In the genomic region with DNA sequence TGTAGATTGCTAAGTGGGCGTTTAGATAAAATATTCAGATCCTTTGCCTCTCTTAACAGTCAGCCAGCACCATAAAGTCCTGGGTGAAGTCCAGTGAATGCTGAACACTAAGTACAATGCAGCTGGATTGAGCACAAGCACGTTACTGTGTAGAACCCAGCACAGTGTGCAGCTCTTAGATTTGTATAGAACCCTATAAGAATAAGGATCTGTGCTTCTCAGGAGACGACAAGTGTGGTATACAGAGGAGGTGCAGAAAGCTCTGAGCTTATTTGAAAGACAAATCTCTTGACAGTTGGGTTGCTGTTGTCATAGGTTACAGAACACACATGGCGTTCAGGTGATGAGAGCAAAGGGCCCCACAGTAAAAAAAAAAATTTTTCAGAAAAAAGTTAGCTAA, we compare ENCODE assay signal across 8 mouse cellular contexts. TPM values are rescaled to one million over a fixed set of nuclear protein-coding genes. Genes with fewer than 3 reads are reported as not detected.
DNase-seq lines count a peak whose midpoint lies in the region; ATAC-seq and TF ChIP-seq lines count a peak whose summit lies in the region.

No protein-coding gene starts in this region.

- no peaks in the 10 kb centered on the region for H3K27me3 ChIP-seq in heart, embryonic 15.5 days
- no peaks in the 10 kb centered on the region for H3K27me3 ChIP-seq in MEL (ENCODE audit: control insufficient read depth in 1 of 2, insufficient read depth in 2 of 2, low read length in 2 of 2)
- H3K27me3 ChIP-seq in heart, embryonic 16.5 days (ENCODE audit: control insufficient read depth, insufficient read depth, low read length), result no peaks in the 10 kb centered on the region
- peaks cover 8% of the 10 kb centered on the region for H3K27me3 ChIP-seq in liver, embryonic 16.5 days (ENCODE audit: control insufficient read depth, insufficient read depth, low read depth, low read length)

- peak overlapping the region; percentile 93 for H3K4me2 ChIP-seq in heart, embryonic 15.5 days
- H3K4me2 ChIP-seq in heart, embryonic 16.5 days (ENCODE audit: low read depth, low read length), result peak overlapping the region; percentile 89
- peak overlapping the region; percentile 95; the same call in 1 of the 2 replicates for H3K4me2 ChIP-seq in liver, embryonic 16.5 days (ENCODE audit: low read depth, low read length)

- TF ChIP-seq EP300 in MEL (IDR thresholded peaks at IDR 0.05; ENCODE audit: low read depth in 1 of 2, low read length in 2 of 2), result no peak

- WGBS in heart, embryonic 15.5 days, result 54% methylated on average over 4 of the region's 4 CpGs
- WGBS in heart, embryonic 16.5 days, result 58% methylated on average over 4 of the region's 4 CpGs
- 52% methylated on average over 4 of the region's 4 CpGs for WGBS in liver, embryonic 16.5 days (ENCODE audit: insufficient replicate concordance)

- no peaks in the 10 kb centered on the region for H3K36me3 ChIP-seq in heart, embryonic 15.5 days
- H3K36me3 ChIP-seq in MEL (ENCODE audit: control insufficient read depth in 1 of 2, insufficient read depth in 2 of 2, low read length in 2 of 2), result peaks cover 0 to 37% of the 10 kb centered on the region in 2 experiments; a peak in 2 of 4 replicates
- H3K36me3 ChIP-seq in heart, embryonic 16.5 days (ENCODE audit: control insufficient read depth, insufficient read depth), result no peaks in the 10 kb centered on the region
- H3K36me3 ChIP-seq in liver, embryonic 16.5 days (ENCODE audit: control insufficient read depth, insufficient read depth), result no peaks in the 10 kb centered on the region

- no peak for TF ChIP-seq RAD21 in MEL (IDR thresholded peaks at IDR 0.05; ENCODE audit: low read depth, low read length)

- no peak overlapping the region for H3K9ac ChIP-seq in heart, embryonic 15.5 days
- peak overlapping the region; percentile 75 for H3K9ac ChIP-seq in MEL (ENCODE audit: control insufficient read depth, low read depth, low read length, poor library complexity, severe bottlenecking)
- H3K9ac ChIP-seq in heart, embryonic 16.5 days (ENCODE audit: low read length), result peak overlapping the region; percentile 97
- no peak overlapping the region for H3K9ac ChIP-seq in liver, embryonic 16.5 days (ENCODE audit: low read depth, low read length)

- intact Hi-C loops in heart, postnatal 25 days (cut with DNase I), result loop anchor here (2.0 to 10.0 kb wide), 4 partner anchors 59 to 363 kb away; a partner anchor contains a TSS
- intact Hi-C loops in left cerebral cortex, postnatal 10 days (cut with DNase I), result loop anchor here (5.0 kb wide), 2 partner anchors 44 to 139 kb away; a partner anchor contains a TSS

- no peak for TF ChIP-seq CTCF in MEL (IDR thresholded peaks at IDR 0.05 in 2 of 3, conservative IDR thresholded peaks at IDR 0.05 in 1 of 3; ENCODE audit: control insufficient read depth in 1 of 3, insufficient read depth in 1 of 3, low read depth in 2 of 3, low read length in 3 of 3, poor library complexity in 1 of 3, severe bottlenecking in 1 of 3)

- H3K27ac ChIP-seq in heart, embryonic 15.5 days, result no peak overlapping the region
- no peak overlapping the region for H3K27ac ChIP-seq in MEL (ENCODE audit: control insufficient read depth, low read depth, low read length)
- no peak overlapping the region for H3K27ac ChIP-seq in heart, embryonic 16.5 days (ENCODE audit: low read length)
- H3K27ac ChIP-seq in liver, embryonic 16.5 days (ENCODE audit: low read length), result no peak overlapping the region

- TF ChIP-seq POLR2A in MEL (IDR thresholded peaks at IDR 0.05; ENCODE audit: control insufficient read depth in 1 of 2, insufficient read depth in 1 of 2, low read depth in 1 of 2, low read length in 2 of 2, poor library complexity in 1 of 2), result no peak

- no peaks in the 10 kb centered on the region for H3K9me3 ChIP-seq in heart, embryonic 15.5 days (replicated peaks)
- no peaks in the 10 kb centered on the region for H3K9me3 ChIP-seq in MEL (replicated peaks; ENCODE audit: insufficient read depth, low read length)
- no peaks in the 10 kb centered on the region for H3K9me3 ChIP-seq in heart, embryonic 16.5 days (replicated peaks; ENCODE audit: control insufficient read depth, low read length)
- no peaks in the 10 kb centered on the region for H3K9me3 ChIP-seq in liver, embryonic 16.5 days (replicated peaks; ENCODE audit: control insufficient read depth, low read length)

- H3K79me2 ChIP-seq in MEL (ENCODE audit: control insufficient read depth, insufficient read depth, low read length, poor library complexity), result peaks cover 31% of the 10 kb centered on the region

- DNase-seq in heart, postnatal 25 days (ENCODE audit: low spot score), result no peak
- no peak for DNase-seq in MEL (ENCODE audit: low read depth, low spot score)
- no peak for DNase-seq in spleen, postnatal 36 days (ENCODE audit: low spot score in 2 of 2)
- no peak for DNase-seq in yolk sac, embryonic 10.5 days (ENCODE audit: low spot score)
- DNase-seq in left cerebral cortex, postnatal 10 days (ENCODE audit: extremely low spot score in 1 of 2, low spot score in 2 of 2), result no peak

- peaks cover 14% of the 10 kb centered on the region for H3K4me1 ChIP-seq in heart, embryonic 15.5 days (replicated peaks)
- H3K4me1 ChIP-seq in MEL (ENCODE audit: control insufficient read depth in 1 of 2, insufficient read depth in 2 of 2, low read length in 2 of 2), result peaks cover 25 to 29% of the 10 kb centered on the region in 2 experiments
- peaks cover 6% of the 10 kb centered on the region for H3K4me1 ChIP-seq in heart, embryonic 16.5 days (ENCODE audit: control insufficient read depth, insufficient read depth, low read length)
- H3K4me1 ChIP-seq in liver, embryonic 16.5 days (ENCODE audit: control insufficient read depth, low read depth, low read length), result peaks cover 6% of the 10 kb centered on the region

- H3K4me3 ChIP-seq in heart, embryonic 15.5 days, result peak overlapping the region; percentile 90
- peak overlapping the region; percentile 80 to 82; a peak in 3 of 4 replicates for H3K4me3 ChIP-seq in MEL (ENCODE audit: control insufficient read depth in 1 of 2, insufficient read depth in 1 of 2, low read depth in 2 of 2, low read length in 2 of 2)
- peak overlapping the region; percentile 94 for H3K4me3 ChIP-seq in heart, embryonic 16.5 days (ENCODE audit: low read length)
- H3K4me3 ChIP-seq in liver, embryonic 16.5 days (ENCODE audit: low read depth, low read length), result no peak overlapping the region

- no peak for ATAC-seq in heart, embryonic 15.5 days (replicated peaks; ENCODE audit: insufficient number of reproducible peaks, insufficient read depth, low FRiP score, low read depth)
- ATAC-seq in heart, embryonic 16.5 days (replicated peaks; ENCODE audit: extremely low read depth, insufficient read depth, low FRiP score), result no peak
- no peak for ATAC-seq in liver, embryonic 16.5 days (ENCODE audit: low read depth)

TF ChIP-seq in MEL, 35 proteins besides CTCF, POLR2A, EP300 and RAD21:
- TF ChIP-seq USF1 (IDR thresholded peaks at IDR 0.05; ENCODE audit: low read depth, low read length) (no peak), CHD2 (IDR thresholded peaks at IDR 0.05; ENCODE audit: low read length) (no peak)

RNA-seq across cellular contexts. Expression of a gene that starts 1.8 kb away (rescaled TPM):
- 54.2 and 57.8 TPM in 2 replicates for polyA plus RNA-seq in heart, embryonic 15.5 days (2015; fragmentation: Nextera tagmentation; extraction: Ambion mirVana)
- total RNA-seq in heart, postnatal 25 days (2021), result 10 to 100 TPM; 44.5 TPM
- 13.1 and 16.8 TPM in 2 replicates for total RNA-seq in MEL (2012; rRNA removed)
- 10 to 100 TPM in 1 of 2 experiments, not detected in 1; 44.0 TPM for polyA plus RNA-seq in MEL (2012; ENCODE audit: insufficient read depth in 1 of 2, insufficient read length in 2 of 2, low read depth in 1 of 2, low replicate concordance in 2 of 2, missing spikeins in 1 of 2)
- polyA plus RNA-seq in heart, embryonic 16.5 days (2015; fragmentation: Nextera tagmentation; extraction: Ambion mirVana), result 54.5 and 56.4 TPM in 2 replicates
- 33.4 and 36.9 TPM in 2 replicates for polyA plus RNA-seq in liver, embryonic 16.5 days (2015; fragmentation: Nextera tagmentation; extraction: Ambion mirVana)
- 10 to 100 TPM; 75.7 to 86.9 TPM for total RNA-seq in left cerebral cortex, postnatal 10 days (2021)

Comparison
In these comparisons a context has a peak if more than half of its experiments do, and no peak if none do; other contexts are left out.
1. H3K9ac ChIP-seq: peak in MEL (single experiment) and heart, embryonic 16.5 days (single experiment); none in heart, embryonic 15.5 days (single experiment) and liver, embryonic 16.5 days (single experiment).
2. Peak in every context shown above with its lines, with median percentiles within 50 percentile points of each other: H3K4me2 ChIP-seq.